Mouse (Mus musculus): ENCODE data around the gene Pdpr. TPM values are rescaled to one million over a fixed set of nuclear protein-coding genes. Genes with fewer than 3 reads are reported as not detected.
"Not testable (repeated sequence)": the region's sequence is repeated elsewhere in the genome, so short reads cannot be mapped to it uniquely, and the experiment has no call there.

The Pdpr gene
- 10 to 100 TPM; 42.0 to 56.4 TPM for total RNA-seq (2021)
- long read RNA-seq, experiment 1, full-length matches to known transcripts: 1 of 9 reads
- long read RNA-seq, experiment 1, partial matches to known transcripts: 5 of 9 reads
- long read RNA-seq, experiment 1, other reads (novel, unspliced or antisense): 3 of 9 reads
- long read RNA-seq, experiment 2, full-length matches to known transcripts: 1 of 2 reads
- long read RNA-seq, experiment 2, partial matches to known transcripts: 0 of 2 reads
- long read RNA-seq, experiment 2, other reads (novel, unspliced or antisense): 1 of 2 reads

DNA sequence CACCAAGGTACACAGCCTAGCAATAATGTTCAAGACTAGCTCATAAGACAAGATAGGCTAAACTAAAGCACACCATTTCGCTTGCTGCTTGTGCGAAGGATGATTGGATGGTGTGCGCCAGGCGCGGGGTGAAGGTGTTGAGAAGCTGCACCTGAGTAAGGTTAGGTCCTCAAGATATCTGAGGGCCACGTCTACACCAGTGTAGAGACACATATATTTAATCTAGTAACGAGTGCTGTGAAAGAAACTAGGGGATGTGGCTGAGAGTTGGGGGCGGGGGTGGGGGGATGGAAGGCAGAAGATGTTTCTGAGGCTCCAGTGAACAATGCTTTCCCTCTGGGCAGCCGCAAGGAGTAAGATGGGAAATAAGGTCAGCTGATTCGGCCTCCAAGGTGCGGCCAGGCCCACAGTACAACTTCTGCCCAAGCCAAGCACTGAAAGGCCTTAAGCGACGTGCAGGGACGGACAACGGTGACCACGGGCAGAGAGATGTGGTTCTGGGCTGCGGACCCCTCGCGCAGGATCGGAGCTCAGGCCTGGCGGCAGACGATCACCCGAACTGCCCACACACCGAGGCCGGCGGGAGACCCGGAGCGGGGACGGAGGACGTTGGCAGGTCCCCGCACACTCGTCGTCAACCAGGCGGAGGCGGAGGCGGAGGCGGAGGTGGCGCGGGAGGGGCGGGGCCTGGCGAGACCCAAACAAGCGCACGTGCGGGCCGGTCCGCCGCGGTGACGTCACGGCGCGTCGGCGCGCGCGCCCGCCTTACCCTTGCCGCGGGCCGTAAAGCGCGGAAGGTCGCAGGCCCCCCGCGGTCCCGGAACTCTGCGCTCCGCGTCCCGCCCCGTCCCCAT is at the start of gene Pdpr:
Gene Pdpr (plus strand): TSS at position 766 of the 854 bp plus-strand sequence.
- peak; percentile 96 for DNase-seq

GRCm38 (mm10) chr8:111048694-111049093 is 45.7 kb upstream of the Pdpr start:
- DNase-seq: no peak

GRCm38 (mm10) chr8:111049106-111049505 is 45.3 kb upstream of the Pdpr start:
- DNase-seq: no peak

DNA sequence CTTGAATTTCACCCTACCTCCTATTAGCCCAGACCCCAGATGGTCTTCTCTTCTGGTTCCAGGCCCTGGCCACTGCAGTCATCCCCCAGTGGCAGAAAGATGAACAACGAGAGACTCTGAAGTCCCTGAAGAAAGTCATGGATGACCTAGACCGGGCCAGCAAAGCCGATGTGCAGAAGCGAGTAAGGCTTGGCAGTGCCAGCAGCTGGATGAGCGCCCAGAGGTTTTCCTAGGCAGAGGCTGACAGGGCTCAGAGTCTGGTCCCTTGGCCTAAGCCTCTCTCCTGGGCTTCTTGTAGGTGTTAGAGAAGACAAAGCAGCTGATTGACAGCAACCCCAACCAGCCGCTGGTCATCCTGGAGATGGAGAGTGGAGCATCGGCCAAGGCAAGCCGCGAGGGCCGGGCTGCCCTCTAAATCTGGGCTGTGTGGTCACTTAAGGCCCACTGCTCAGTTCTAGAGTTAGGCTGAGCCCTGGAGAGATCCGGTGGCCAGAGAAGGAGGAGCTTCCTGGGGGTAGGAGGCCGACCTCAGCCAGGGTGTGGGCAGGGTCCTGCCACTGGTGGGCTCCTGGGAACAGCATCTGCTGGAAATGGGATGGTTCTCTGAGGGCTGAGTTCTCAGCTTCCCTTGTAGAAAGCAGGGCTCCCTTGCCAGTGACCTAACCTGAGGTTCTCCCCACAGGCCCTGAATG is 40.5 kb upstream of the Pdpr start:
- peak; percentile 72 for DNase-seq

DNA sequence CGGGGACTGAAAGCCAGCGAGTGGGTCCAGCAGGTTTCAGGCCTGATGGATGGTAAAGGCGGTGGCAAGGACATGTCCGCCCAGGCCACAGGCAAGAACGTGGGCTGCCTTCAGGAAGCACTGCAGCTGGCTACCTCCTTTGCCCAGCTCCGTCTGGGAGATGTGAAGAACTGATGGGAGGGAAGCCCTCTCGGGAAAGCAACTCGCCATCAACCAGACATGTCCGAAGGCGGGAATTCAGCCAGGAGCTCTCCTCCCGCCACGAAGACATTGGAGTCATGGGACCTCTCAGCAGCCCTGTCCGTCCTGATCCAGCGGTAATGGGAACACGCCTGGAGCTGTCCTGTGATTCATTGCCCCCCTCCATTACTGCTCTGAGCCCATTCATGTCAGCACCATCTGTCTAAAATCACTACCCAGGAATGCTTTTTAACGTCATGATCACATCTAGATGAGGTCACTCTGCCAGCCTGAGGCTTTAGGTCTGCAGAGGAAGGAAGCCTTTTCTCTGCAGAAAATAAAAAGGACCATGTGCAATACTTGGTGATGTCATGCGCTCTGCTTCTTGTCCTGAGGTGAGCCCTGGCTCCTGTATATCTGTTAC is 39.3 kb upstream of the Pdpr start:
- no peak for DNase-seq

GRCm38 (mm10) chr8:111055661-111056060 is 38.8 kb upstream of the Pdpr start:
- DNase-seq: no peak

DNA sequence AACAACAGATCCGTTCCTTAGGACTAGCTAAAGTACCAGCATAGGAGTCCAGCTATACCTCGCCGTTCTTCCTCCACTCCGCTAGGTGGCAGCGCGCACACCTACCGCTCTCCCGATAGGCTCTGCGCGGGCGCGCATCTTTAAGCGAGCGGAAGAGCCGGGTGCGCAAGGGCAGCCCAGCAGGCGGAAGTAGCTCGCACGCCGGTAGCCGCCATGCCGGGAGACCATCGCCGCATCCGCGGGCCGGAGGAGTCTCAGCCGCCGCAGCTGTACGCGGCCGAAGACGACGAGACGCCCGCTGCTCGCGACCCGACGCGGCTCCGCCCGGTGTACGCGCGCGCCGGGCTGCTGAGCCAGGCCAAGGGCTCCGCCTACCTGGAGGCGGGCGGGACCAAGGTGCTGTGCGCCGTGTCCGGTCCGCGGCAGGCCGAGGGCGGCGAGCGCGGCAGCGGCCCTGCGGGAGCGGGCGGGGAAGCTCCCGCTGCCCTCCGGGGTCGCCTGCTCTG is 38.2 kb upstream of the Pdpr start, which contains the start of gene Exosc6:
Gene Exosc6 (plus strand): TSS at position 182 of the 506 bp plus-strand sequence.
- peak; percentile 93 for DNase-seq

GRCm38 (mm10) chr8:111056691-111057293 is 37.6 kb upstream of the Pdpr start:
- peak; percentile 76 for DNase-seq

GRCm38 (mm10) chr8:111058946-111059572 is 35.4 kb upstream of the Pdpr start:
- DNase-seq: no peak

DNA sequence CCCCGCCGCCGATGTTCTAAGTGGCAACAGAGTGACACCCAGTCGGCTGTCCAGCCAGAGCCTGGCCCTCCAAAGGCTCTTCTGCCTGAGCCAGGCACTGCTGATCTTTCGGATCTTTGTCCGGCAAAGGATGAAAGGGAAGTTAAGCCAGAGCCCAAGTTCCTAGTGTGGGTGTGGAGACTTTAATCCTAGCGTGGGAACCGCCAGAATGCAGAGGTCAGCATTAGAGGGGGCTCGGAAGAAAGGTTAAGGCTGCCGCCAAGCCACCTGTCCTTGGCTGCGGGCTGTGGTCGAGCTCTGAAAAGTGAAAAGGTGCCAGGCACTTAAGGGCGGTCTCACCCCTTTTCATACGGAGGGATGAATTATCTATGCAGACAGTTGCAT is 32.8 kb upstream of the Pdpr start:
- DNase-seq: no peak

- DNase-seq: peak; percentile 91
Measured at GRCm38 (mm10) chr8:111062072-111062757, 32.2 kb upstream of the Pdpr start.

- DNase-seq: no peak
Measured at GRCm38 (mm10) chr8:111062893-111063292, 31.5 kb upstream of the Pdpr start.

DNA sequence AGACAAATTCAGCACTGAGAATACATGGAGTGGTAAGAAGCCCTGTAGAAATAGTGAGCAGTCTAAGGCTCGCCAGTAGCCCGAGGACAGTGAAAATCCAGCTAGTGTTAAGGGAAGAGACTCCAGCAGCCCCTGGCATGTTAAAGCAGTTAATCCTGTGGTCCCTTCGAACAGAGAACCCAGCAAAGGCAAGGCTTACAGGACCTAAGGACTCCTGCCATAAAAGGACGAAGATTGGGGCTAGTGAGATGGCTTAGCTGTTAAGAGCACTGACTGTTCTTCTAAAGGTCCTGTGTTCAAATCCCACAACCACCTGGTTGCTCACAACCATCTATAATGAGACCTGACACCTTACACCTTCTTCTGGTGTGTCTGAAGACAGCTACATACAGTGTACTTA is 28.1 kb upstream of the Pdpr start:
- no peak for DNase-seq

GRCm38 (mm10) chr8:111067439-111067838 is 27.0 kb upstream of the Pdpr start:
- no peak for DNase-seq

DNA sequence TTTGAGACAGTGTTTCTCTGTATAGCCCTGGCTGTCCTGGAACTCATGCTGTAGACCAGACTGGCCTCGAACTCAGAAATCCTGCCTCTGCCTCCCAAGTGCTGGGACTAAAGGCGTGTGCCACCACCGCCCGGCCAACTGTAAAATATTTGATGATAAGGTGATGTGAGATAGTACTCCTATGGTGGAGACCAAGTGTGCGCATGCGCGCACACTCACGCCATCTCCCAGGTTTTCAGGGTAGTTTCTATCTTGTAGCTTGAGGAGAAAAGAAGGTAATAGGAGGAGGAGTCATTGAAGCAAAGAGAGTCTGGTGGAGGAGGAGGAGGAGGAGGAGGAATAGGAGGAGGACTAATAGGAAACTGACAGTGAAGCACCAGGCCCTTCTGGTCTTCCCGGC is 25.8 kb upstream of the Pdpr start:
- not testable (repeated sequence) for DNase-seq

DNA sequence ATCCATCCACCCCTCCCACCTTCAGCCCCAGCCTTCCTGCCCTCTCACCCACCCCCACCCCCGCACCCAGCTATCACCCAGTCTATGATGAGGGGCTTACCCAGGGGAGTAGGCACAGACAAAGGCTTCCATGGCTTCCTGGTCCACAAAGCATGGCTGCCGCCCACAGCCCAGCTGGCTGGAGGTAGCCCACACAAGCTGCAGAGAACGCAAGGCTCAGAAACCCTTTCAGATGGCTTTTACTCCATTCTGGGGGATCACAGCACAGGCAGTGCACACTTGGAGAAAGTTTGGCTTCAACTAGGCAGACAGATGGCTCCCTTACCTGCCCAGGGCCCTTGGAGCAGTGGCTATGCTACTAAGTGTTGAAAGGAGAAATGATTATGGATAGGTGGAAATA is 18.5 kb upstream of the Pdpr start:
- DNase-seq: no peak

GRCm38 (mm10) chr8:111079461-111079860 is 15.0 kb upstream of the Pdpr start:
- no peak for DNase-seq

- DNase-seq: peak; percentile 58
Measured at GRCm38 (mm10) chr8:111079861-111080271, 14.6 kb upstream of the Pdpr start.

GRCm38 (mm10) chr8:111081580-111082258 is 12.7 kb upstream of the Pdpr start:
- DNase-seq: no peak

DNA sequence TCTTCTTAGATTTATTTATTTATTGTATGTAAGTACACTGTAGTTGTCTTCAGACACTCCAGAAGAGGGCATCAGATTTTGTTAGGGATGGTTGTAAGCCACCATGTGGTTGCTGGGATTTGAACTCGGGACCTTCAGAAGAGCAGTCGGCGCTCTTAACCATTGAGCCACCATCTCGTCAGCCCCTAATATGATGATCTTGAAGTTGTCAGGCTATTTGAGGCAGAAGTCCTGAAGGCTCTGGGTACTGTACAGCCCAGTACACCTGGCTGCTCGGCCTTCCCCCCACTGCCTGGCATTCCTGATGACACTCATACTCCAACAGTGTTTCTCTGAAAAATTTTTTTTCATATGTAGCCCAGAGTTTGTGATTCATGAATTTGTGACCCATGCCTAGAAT is 10.5 kb upstream of the Pdpr start:
- not testable (repeated sequence) for DNase-seq

Data from adrenal gland, postnatal 10 days (tissue).